Mouse (Mus musculus) midbrain, embryonic 12.5 days (tissue): ENCODE data around the gene Defb19. TPM values are rescaled to one million over a fixed set of nuclear protein-coding genes. Genes with fewer than 3 reads are reported as not detected.

Source experiments
- ATAC-seq: fragments of 200-750 bp; cut with Nextera tagmentation; 2 replicates; pipeline ENCODE4 v1.8.0; 2017; ENCODE audit warnings: low read depth, moderate TSS enrichment, moderate library complexity; ENCODE audit not compliant: low FRiP score
- H3K27ac ChIP-seq: fragments of 300-500 bp; sonication (generic); replicated peaks from 2 replicates; pipeline ENCODE4 v1.5.1; 2016; ENCODE audit warnings: mild to moderate bottlenecking
- H3K27me3 ChIP-seq: fragments of 300-500 bp; sonication (generic); 2 replicates; pipeline ENCODE4 v1.6.1; 2016; ENCODE audit warnings: mild to moderate bottlenecking
- H3K36me3 ChIP-seq: fragments of 300-500 bp; sonication (generic); 2 replicates; pipeline ENCODE4 v1.6.1; 2016
- H3K4me1 ChIP-seq: fragments of 300-500 bp; sonication (generic); 2 replicates; pipeline ENCODE4 v1.6.1; 2016
- H3K4me2 ChIP-seq: fragments of 300-500 bp; sonication (generic); replicated peaks from 2 replicates; pipeline ENCODE4 v1.6.1; 2016; ENCODE audit warnings: mild to moderate bottlenecking, moderate library complexity
- H3K4me3 ChIP-seq: fragments of 300-500 bp; sonication (generic); 2 replicates; pipeline ENCODE4 v1.5.1; 2016; ENCODE audit warnings: mild to moderate bottlenecking
- H3K9ac ChIP-seq: fragments of 300-500 bp; sonication (generic); replicated peaks from 2 replicates; pipeline ENCODE4 v1.6.1; 2016; ENCODE audit warnings: mild to moderate bottlenecking, moderate library complexity
- H3K9me3 ChIP-seq: fragments of 300-500 bp; sonication (generic); 2 replicates; pipeline ENCODE4 v1.6.1; 2016; ENCODE audit warnings: mild to moderate bottlenecking
- WGBS: fragments of 180-500 bp; shearing (Covaris S2); methylation state at CpG from one replicate; pipeline ENCODE4 v1.1.7; 2016; 5-methylcytosine and 5-hydroxymethylcytosine counted together
- polyA plus RNA-seq: library from polyadenylated mRNA; unstranded; fragments of >200 nt; fragmentation: Nextera tagmentation; extraction: Ambion mirVana; gene quantifications from 2 replicates; pipeline ENCODE4 v1.2.1, GENCODE M21; 2016

The Defb19 gene
- not detected in 2 replicates for polyA plus RNA-seq

DNA sequence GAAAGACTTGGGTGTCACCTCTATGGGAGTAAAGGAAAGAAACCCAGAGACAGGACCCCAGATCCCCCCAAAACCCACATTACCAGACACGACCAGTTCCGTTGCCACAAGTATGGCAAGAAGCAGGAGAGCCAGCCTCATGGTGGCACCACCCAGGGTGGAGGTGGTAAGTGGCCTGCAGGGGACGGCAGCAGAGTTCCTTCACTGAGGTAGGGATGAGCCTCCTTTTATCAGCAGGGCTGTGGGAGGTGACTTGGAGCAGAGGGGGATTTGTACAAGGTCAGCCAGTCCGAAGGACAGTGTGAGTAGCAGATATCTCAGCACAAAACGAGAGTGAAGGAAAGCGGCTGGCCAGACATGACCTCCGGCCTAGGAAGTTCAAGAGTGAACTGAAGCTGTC lies at the start of gene Defb19:
Gene Defb19 (minus strand): TSS at position 206 of the 400 bp plus-strand sequence.
- Histone ChIP-seq H3K9ac (no peak within 1 kb of the TSS), H3K4me2 (no peak within 1 kb of the TSS)
- ATAC-seq: no peak

DNA sequence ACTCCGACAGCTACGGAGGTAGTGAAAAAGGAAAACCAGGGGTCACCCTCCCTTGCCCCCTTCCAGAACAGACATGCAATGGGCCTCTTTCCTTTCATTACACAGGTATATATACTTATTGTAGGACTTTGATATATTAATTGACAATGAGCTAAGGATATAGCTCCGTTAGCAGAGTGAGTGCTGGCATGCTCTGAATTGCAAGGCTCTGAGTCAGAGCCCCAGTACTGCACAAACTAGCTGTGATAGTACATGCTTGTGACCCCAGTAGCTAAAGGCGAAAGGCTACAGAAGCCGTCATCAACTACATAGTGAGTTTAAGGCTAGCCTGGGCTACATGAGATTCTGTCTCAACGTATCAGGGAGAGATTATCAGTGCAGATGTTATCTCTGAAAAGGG lies 49.8 kb upstream of the Defb19 start:
- WGBS: 90% methylated on average over 6 of the region's 6 CpGs
- no peak overlapping the region for H3K4me2 ChIP-seq
- ATAC-seq: no peak
- peaks cover 61% of the 10 kb centered on the region for H3K27me3 ChIP-seq
- H3K9ac ChIP-seq: no peak overlapping the region
- no peak overlapping the region for H3K4me3 ChIP-seq
- H3K4me1 ChIP-seq: peaks cover 19% of the 10 kb centered on the region
- no peaks in the 10 kb centered on the region for H3K9me3 ChIP-seq
- H3K36me3 ChIP-seq: no peaks in the 10 kb centered on the region
- H3K27ac ChIP-seq: no peak overlapping the region

More for the DNA sequence above, at the start of gene Defb19:
- Histone ChIP-seq H3K9me3 (no peaks in the 10 kb centered on the region), H3K4me3 (no peak within 1 kb of the TSS), H3K36me3 (no peaks in the 10 kb centered on the region), H3K4me1 (no peaks in the 10 kb centered on the region), H3K27me3 (no peaks in the 10 kb centered on the region), H3K27ac (no peak within 1 kb of the TSS)
- WGBS: 75% methylated on average over 7 of the region's 7 CpGs

DNA sequence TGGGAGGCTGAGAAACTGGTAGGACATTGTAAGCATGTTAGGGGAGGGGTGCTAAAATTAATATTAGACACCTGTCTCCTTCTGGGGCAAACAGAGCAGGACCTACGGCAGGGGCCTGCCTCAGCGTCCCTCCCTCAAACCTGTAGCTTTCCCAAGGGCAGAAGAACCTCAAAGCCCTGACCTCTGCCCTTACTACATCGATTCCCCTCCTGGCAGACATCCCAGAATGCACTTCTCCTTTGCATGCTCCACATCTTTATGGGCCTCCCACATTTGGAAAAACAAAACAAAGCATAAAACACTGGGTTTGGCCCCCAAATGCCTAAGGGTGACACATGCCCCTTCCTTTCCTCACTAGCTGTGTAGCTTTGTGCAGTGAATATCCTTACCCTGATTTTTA lies 49.1 kb upstream of the Defb19 start:
- H3K4me1 ChIP-seq: peaks cover 19% of the 10 kb centered on the region
- no peak overlapping the region for H3K4me3 ChIP-seq
- 68% methylated on average over 3 of the region's 3 CpGs for WGBS
- H3K4me2 ChIP-seq: no peak overlapping the region
- no peak overlapping the region for H3K27ac ChIP-seq
- no peaks in the 10 kb centered on the region for H3K36me3 ChIP-seq
- peaks cover 58% of the 10 kb centered on the region for H3K27me3 ChIP-seq
- H3K9me3 ChIP-seq: no peaks in the 10 kb centered on the region
- ATAC-seq: no peak
- H3K9ac ChIP-seq: no peak overlapping the region

DNA sequence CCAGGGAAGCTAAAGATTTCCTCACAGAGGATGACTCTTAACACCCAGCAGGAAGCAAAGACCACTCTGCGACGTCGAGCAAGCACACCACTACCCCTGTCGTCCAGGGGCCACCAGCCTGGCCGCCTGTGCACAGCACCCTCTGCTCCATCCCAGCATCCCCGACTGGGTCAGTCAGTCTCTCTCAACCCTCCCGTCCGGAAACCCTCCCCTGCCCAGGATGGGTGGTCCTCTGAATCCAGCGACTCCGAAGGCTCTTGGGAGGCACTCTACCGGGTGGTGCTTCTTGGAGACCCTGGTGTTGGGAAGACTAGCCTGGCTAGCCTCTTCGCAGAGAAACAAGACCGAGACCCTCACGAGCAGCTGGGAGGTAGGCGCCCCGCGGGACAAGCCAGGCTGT lies 48.0 kb upstream of the Defb19 start:
- no peak overlapping the region for H3K4me2 ChIP-seq
- H3K9me3 ChIP-seq: no peaks in the 10 kb centered on the region
- H3K36me3 ChIP-seq: no peaks in the 10 kb centered on the region
- 41% methylated on average over 17 of the region's 17 CpGs for WGBS
- no peak for ATAC-seq
- H3K4me1 ChIP-seq: peaks cover 19% of the 10 kb centered on the region
- H3K27ac ChIP-seq: no peak overlapping the region
- H3K27me3 ChIP-seq: peaks cover 57% of the 10 kb centered on the region
- H3K4me3 ChIP-seq: no peak overlapping the region
- H3K9ac ChIP-seq: no peak overlapping the region

DNA sequence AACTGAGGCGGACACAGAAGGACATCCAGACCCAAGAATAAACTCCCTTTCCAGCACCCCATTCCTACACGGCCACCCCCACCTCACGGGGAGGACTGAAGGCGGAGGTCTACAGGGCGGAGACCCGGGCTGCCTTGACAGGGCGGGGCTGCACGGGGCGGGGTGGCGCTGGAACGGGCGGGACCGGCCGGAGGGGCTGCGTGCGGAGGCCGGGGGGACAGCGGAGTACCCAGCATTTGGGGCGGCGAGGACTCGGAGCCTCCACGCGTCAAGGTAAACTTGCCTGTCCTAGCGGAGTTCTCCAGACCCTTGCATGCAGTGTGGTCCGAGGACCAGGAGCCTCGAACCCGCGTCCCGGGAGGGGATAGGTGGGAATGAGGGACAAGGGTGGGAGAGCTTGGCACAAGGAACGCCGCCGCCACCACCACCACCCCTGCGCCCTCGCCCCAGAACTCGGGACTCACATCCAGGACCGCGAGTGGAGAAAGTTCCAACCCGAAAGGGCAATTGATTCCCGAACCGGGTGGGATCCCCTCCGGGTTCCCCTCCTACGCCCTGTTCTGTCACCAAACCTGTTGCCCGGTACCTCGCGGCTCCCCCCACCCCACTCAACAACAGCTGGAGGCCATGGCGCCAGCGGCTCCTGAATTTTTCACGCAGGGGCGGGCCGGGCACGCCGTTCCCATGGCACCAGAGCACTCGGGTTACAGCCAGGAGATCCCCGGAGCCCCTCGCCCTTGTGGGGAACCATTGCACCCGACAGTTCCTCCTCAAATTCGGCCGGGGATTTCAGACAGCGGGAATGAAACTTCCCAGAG lies 46.9 kb upstream of the Defb19 start, which contains the start of gene Rem1:
Gene Rem1 (plus strand): TSS at position 178 of the 818 bp plus-strand sequence.
- peaks cover 19% of the 10 kb centered on the region for H3K4me1 ChIP-seq
- peak within 1 kb of the TSS; percentile 35 for H3K4me3 ChIP-seq
- H3K27me3 ChIP-seq: peaks cover 52% of the 10 kb centered on the region
- H3K36me3 ChIP-seq: no peaks in the 10 kb centered on the region
- no peak within 1 kb of the TSS for H3K27ac ChIP-seq
- H3K9me3 ChIP-seq: no peaks in the 10 kb centered on the region
- WGBS: 1% methylated on average over 59 of the region's 59 CpGs
- 0 out of 2 replicates have a peak, but pooled peaks have one; percentile 53 for ATAC-seq
- H3K4me2 ChIP-seq: peak within 1 kb of the TSS; percentile 57
- 0 out of 2 replicates have a peak within 1 kb of the TSS, but pooled peaks have one; percentile 41 for H3K9ac ChIP-seq

DNA sequence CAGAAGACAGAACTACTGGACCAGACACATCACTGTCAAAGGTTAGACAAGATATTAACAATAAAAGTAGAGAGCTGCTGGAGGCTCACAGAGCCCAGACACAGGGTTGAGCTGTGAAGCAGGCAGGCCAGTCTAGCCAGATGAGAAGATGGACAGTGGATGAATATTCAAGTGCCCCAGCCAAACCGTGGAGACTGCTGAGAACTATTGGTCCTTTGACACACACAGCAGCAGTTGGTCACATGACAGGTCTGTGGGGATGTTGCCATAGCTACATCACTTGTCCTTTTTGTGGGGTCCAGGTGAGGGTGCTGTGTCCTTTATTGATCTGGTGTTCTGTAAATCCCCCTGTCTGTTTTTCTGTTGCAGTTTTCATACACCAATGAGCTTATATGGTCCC lies 45.1 kb upstream of the Defb19 start:
- 5% methylated on average over 1 of the region's 1 CpGs for WGBS
- 0 out of 2 replicates have a peak, but pooled peaks have one; percentile 59 for ATAC-seq

DNA sequence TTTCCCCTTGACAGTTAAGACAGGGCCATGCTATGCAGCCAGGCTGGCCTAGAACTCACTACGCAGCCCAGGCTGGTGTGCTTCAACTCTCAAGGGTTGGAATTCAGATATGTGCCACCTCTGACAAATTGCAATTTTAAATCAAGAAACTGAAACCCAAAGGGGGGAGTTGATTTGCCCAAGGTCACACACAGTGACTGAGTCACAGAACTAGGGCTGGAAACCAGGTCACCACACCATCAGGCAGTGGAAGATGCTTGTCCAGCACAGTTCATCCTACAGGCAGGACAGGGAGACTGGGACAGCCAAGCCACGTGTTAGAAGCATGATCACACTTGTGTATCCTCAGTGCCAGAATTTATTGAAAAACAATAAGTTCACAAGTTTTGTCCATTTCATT lies 44.5 kb upstream of the Defb19 start:
- peaks cover 47% of the 10 kb centered on the region for H3K27me3 ChIP-seq
- 94% methylated on average over 2 of the region's 2 CpGs for WGBS

More for the DNA sequence above, 45.1 kb upstream of the Defb19 start:
- 0 out of 2 replicates have a peak overlapping the region, but pooled peaks have one; percentile 6 for H3K4me2 ChIP-seq
- H3K4me3 ChIP-seq: no peak overlapping the region
- no peaks in the 10 kb centered on the region for H3K9me3 ChIP-seq
- H3K9ac ChIP-seq: no peak overlapping the region
- H3K27ac ChIP-seq: no peak overlapping the region
- H3K36me3 ChIP-seq: no peaks in the 10 kb centered on the region
- peaks cover 19% of the 10 kb centered on the region for H3K4me1 ChIP-seq
- H3K27me3 ChIP-seq: peaks cover 52% of the 10 kb centered on the region

DNA sequence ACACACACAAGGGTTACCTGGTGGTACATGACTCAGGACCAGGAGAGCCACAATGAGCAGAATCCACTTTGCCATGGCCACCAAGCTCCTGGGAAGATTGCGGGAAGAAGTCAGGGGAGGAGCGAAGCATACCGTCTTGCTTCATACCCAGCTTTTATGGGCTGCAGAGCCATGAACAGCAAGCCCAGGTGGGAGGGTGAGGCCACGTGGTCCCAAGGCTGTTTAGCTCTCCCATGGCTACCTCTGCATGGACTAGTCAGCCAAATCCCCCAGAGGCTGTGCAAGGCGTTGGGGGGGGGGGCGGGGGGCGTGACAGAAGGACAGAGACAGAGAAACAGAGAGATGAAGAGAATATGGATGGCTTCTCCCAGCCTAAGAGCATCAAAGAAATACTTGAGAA lies 42.8 kb upstream of the Defb19 start, which contains the start of gene Defb25:
Gene Defb25 (minus strand): TSS at position 101 of the 400 bp plus-strand sequence.
- Histone ChIP-seq H3K9ac (no peak within 1 kb of the TSS), H3K4me3 (no peak within 1 kb of the TSS), H3K4me2 (no peak within 1 kb of the TSS), H3K27me3 (peaks cover 31% of the 10 kb centered on the region), H3K9me3 (no peaks in the 10 kb centered on the region), H3K27ac (no peak within 1 kb of the TSS), H3K4me1 (peaks cover 19% of the 10 kb centered on the region), H3K36me3 (no peaks in the 10 kb centered on the region)
- WGBS: 78% methylated on average over 7 of the region's 7 CpGs
- no peak for ATAC-seq

More for the DNA sequence above, 44.5 kb upstream of the Defb19 start:
- peaks cover 19% of the 10 kb centered on the region for H3K4me1 ChIP-seq
- no peaks in the 10 kb centered on the region for H3K36me3 ChIP-seq
- H3K4me3 ChIP-seq: no peak overlapping the region
- no peak overlapping the region for H3K9ac ChIP-seq
- no peak overlapping the region for H3K27ac ChIP-seq
- H3K4me2 ChIP-seq: no peak overlapping the region
- ATAC-seq: no peak
- no peaks in the 10 kb centered on the region for H3K9me3 ChIP-seq

DNA sequence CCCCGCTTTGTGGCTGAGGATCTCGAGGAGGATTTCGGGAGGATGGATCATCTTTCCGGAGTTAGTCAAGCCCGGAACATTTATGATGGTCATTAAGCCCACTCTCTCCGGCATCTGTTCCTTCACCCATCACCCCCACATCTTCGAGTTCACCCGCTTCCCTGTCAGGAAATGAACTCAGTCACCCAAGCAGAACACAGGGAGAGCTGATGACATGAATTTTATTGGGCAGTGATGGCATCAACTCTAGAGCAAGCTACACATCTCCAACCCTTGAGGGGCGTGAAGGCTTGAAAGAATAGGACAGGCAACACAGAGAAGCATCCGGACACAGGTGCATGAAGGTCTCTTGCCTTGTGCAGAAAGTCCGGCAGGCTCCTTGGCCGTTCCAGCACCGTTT lies 42.0 kb upstream of the Defb19 start:
- Histone ChIP-seq H3K4me1 (peaks cover 15% of the 10 kb centered on the region), H3K36me3 (no peaks in the 10 kb centered on the region), H3K9ac (no peak overlapping the region), H3K27me3 (peaks cover 23% of the 10 kb centered on the region), H3K9me3 (no peaks in the 10 kb centered on the region), H3K27ac (no peak overlapping the region), H3K4me2 (no peak overlapping the region), H3K4me3 (no peak overlapping the region)
- ATAC-seq: no peak
- 94% methylated on average over 13 of the region's 13 CpGs for WGBS

DNA sequence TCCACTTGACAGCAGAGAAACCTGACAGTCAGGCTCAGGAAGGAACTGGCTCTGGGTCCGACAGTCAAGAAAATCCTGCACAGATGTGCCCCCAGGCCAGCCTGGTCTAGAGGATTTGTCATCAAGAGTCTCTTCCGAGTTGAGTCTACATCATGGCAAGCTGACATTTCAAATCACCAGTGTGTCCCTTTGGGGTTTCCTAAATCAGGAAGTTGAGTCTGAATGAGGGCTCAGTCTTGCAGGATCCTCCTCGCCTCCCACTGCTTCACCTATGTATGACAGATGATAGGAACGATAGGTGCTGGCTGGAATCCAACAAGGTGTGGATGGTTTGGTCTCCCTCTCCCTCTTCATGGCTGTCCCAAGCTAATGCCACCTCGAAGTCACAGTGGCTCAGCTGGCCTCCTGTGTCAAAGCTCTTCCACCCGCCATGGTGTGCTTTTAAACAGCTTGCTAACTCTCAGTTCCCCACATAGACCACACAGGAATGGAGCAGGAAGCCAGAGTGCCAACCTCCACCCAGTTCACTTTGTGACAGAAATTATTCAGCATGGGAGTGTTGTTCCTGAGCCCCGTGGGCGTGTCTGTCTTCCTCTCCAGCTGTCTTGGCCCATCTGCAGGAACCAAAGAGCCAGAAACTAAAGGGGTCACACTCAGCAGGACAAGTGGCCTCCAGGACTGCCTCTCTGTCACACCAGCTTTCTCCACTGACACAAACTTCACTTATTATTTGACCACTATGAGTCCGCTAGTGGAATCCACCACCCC lies 40.4 kb upstream of the Defb19 start:
- Histone ChIP-seq H3K4me2 (no peak overlapping the region), H3K4me3 (no peak overlapping the region), H3K36me3 (no peaks in the 10 kb centered on the region), H3K27ac (no peak overlapping the region), H3K9ac (no peak overlapping the region), H3K9me3 (no peaks in the 10 kb centered on the region), H3K4me1 (peaks cover 7% of the 10 kb centered on the region; the same call in 1 of the 2 replicates), H3K27me3 (peaks cover 7% of the 10 kb centered on the region)
- no peak for ATAC-seq
- WGBS: 83% methylated on average over 9 of the region's 9 CpGs

DNA sequence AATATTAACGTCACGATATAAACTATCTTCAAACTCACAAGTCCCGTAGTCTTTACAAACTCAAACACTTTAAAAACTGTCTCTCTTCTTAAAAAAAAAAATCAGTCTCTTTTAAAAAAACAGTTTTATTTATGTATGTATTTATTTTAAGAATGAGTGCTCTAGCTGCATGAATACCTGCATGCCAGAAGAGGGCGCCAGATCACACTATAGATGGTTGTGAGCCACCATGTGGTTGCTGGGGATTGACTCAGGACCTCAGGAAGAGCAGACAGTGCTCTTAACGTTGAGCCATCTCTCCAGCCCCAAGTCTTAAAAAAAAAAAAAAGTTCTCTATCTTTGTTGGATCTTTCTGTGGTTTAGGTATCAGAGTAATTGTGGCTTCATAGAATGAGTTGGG lies 37.3 kb upstream of the Defb19 start:
- no peak overlapping the region for H3K4me3 ChIP-seq
- H3K36me3 ChIP-seq: no peaks in the 10 kb centered on the region
- H3K9me3 ChIP-seq: no peaks in the 10 kb centered on the region
- H3K4me1 ChIP-seq: no peaks in the 10 kb centered on the region
- H3K4me2 ChIP-seq: no peak overlapping the region
- no peak for ATAC-seq
- H3K27ac ChIP-seq: no peak overlapping the region
- H3K27me3 ChIP-seq: no peaks in the 10 kb centered on the region
- H3K9ac ChIP-seq: no peak overlapping the region
- WGBS: 57% methylated on average over 5 of the region's 5 CpGs

DNA sequence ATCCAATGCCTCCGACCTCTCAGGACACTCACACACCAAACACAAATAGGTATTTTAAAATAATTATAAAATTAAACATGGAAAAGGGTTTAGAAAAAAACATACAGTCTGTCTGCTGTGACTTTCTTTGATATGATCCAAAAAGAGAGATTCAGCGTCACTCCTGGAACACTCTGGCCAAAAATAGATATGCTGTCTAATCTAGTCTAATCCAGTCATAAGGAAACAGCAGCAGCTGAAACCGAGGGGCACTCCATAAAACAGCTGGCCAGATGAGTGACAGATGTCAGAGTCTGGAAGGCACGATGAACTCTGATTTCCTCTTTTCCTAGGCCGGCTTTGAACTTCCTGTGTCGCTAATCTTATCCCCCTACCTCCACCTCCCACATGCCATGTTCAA lies 36.4 kb upstream of the Defb19 start:
- H3K9me3 ChIP-seq: no peaks in the 10 kb centered on the region
- H3K4me3 ChIP-seq: no peak overlapping the region
- WGBS: 84% methylated on average over 6 of the region's 6 CpGs
- H3K36me3 ChIP-seq: no peaks in the 10 kb centered on the region
- H3K9ac ChIP-seq: no peak overlapping the region
- H3K27me3 ChIP-seq: no peaks in the 10 kb centered on the region
- ATAC-seq: no peak
- no peak overlapping the region for H3K27ac ChIP-seq
- no peak overlapping the region for H3K4me2 ChIP-seq
- H3K4me1 ChIP-seq: no peaks in the 10 kb centered on the region
